Mouse (Mus musculus) left cerebral cortex, postnatal 36 days (tissue): ENCODE results near the gene Golt1a. TPM values are rescaled to one million over a fixed set of nuclear protein-coding genes. Genes with fewer than 3 reads are reported as not detected.

Experiments
- DNase-seq, 2 experiments: peaks; one replicate each; pipeline ENCODE4 v3.0.0; 2021 to 2022; ENCODE audit warnings: low spot score in 2 of 2, mixed read lengths in 1 of 2
- intact Hi-C: fragments of 180-260 bp; cut with DNase I; formaldehyde crosslinking; loops from one replicate; pipeline ENCODE4 v1.15.1; 2025
- total RNA-seq, 2 experiments: library from RNA; stranded (reverse); gene quantifications; 2 replicates each; pipeline ENCODE4 v1.2.3; 2021

Golt1a gene
- total RNA-seq, 2 experiments from 2014 or later: 0.48 to 2.0 TPM

DNA sequence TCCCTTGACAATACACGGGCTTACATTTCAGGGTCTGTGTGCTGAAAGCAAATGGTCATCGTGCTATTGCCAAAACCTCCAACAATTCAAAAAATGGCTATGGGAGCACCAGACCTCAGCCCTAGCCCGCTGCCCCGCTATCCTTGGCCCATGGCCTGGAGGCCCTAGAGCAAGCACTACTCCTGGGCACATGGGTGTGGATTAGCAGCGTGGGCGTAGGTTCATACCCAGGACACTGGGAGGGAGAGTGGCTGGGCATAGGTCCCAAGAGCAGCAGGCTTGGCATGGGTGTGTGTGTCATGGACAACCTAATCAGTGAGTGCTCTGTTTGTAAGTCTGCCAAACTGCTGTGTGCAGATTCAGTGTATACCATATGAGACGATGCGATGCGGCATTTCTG is 13.2 kb upstream of the Golt1a start:
- no peak for DNase-seq
- intact Hi-C loops: no loop called here

DNA sequence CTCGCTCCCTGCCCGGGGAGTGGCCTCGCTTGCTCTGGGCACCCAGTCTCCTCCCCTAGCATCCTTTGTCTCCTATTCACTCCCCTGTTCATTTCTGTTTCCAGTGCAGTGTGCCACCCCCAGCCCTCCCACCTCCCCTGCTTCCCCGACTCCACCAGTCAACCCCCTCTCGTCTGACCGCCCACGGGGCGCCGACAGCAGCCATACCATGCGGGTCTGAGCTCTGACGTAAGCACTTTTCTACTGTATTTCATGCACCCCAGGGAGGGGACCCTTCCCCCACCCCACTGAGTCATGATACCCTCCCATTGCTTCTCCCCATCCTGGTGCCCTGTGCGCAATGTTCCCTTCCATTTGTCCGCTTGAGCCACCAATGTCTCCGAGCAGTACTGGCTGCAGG is 10.8 kb upstream of the Golt1a start:
- intact Hi-C loops: no loop called here
- DNase-seq: peak; percentile 24 to 45

DNA sequence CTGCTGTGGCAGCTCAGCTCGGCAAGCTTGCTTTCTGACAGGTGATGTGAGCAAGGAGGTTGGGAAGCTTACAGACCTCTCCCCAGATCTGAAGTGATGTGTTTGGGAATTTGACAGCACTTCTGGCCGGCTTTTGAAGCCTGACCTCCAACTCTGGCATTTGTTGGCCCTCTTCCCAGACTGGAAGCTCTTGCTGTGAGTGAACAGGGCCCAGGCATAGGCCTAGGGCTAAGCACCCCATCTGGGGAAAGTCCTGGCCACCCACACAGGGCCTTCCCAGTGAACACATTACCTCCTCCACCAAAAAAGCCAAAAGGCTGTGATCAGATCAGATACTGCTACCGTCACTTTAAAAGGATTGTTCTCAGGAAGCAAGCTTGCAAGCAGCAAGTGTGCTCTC is 7.1 kb upstream of the Golt1a start:
- intact Hi-C loops: loop anchor here (10.0 kb wide), 1 partner anchor 258 kb away; the partner anchor contains the start of gene Pik3c2b
- DNase-seq: no peak

DNA sequence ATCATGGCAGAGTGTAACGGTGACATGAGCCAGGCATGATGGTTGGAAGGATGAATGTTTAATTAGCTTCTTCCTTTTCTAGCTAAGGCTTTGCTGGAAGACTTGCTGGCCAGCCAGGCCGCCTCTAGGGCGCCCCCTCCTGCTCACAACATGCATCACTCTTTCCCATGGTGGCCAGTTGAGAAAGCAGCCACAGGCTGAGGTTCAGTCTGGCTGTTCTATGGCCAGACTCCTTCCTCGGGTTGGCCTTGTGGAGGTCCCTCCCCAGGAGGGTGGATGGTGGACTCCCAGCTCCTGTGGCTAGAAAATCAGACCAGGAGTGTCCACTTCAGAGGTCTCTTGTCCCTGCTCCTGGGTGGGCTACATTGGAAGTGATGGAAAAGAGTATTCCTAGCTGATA is 2.8 kb upstream of the Golt1a start:
- DNase-seq: peak; percentile 71 to 75
- intact Hi-C loops: loop anchor here (2.0 to 10.0 kb wide), 2 partner anchors 128 to 262 kb away; partner anchors contain the start of gene Pik3c2b

DNA sequence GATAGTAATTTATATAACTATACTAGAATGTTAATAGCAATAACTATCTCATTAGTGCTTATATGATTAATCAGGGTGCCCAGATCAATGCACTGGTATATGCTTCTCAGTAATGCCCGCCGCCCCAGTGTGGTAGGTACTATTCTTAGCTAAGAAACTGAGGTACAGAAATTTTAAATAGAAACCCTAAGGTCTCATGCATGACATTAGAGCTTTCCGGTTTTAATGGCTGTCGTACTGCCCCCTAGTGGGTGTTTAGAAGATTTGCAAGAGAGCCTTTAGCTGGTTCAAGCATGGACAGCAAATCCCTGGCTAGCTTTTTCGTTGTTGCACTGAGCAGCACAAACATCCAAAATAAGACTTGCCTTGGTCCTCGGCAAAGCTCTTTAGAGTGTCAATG is 2.3 kb upstream of the Golt1a start:
- intact Hi-C loops: loop anchor here (2.0 to 10.0 kb wide), 2 partner anchors 129 to 263 kb away; partner anchors contain the start of gene Pik3c2b
- DNase-seq: no peak

DNA sequence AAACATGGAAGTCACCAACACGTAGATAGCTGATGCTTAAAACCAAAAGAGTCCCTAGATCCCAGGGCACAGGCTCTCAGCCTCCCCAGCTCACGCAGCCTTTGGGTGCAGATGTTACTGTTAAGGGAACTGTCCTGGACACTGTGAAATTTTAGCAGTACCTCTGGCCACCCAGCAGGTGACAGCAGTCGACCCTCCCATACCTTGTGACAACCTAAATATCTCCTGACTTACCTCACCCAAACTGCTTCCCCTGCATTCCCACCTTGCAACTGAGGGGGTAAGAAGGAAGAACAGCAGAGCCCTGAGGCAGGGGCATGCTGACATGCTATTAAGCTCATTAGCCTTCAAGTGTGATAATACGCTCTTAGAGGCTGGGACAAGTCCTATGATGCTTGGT is 1.6 kb downstream of the Golt1a start:
- no peak for DNase-seq
- intact Hi-C loops: no loop called here

DNA sequence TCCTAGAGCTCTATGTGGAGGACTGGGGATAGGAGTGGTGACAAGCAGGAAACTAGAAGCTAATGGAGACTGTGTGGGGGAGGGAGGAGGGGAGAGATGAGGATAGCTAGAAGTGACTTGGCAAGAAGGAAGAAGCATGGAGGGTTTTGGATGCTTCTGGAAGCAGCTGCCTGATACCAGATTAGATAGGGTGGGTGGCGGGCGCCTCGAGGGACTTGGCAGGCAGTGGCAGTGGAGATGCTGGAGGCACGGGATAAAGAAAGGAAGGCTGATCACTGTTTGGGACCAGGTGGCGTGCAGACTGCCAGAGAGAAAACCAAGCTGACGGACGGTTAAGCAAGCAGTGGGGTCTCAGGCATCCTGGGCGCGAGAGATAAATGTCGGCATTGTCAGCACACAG is 2.3 kb downstream of the Golt1a start:
- intact Hi-C loops: loop anchor here (2.0 kb wide), 1 partner anchor 299 kb away; the partner anchor contains the start of gene Snrpe

DNA sequence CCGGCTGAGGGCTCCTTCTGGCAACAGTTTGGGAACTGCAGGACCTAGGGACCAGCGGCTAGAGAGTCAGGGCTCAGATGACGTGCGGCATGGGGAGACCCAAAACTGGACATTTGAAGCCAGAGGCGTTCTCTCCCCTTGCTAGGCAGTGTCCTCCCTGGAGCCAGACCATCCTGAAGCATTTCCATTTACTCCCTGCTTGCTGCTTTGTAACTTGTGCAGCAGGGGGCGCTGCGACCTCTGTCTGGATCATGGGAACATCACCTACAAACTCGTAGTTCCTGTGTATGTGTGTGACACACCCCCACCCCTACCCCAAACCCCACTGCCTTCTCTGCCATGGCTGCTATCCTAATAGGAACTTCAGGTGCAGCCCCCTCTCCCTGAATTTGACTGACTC is 4.8 kb downstream of the Golt1a start:
- DNase-seq: no peak
- intact Hi-C loops: loop anchor here (2.0 kb wide), 1 partner anchor 38 kb away; no protein-coding TSS in a partner anchor

More for the DNA sequence above, 2.3 kb downstream of the Golt1a start:
- DNase-seq: peak; percentile 80 to 86

DNA sequence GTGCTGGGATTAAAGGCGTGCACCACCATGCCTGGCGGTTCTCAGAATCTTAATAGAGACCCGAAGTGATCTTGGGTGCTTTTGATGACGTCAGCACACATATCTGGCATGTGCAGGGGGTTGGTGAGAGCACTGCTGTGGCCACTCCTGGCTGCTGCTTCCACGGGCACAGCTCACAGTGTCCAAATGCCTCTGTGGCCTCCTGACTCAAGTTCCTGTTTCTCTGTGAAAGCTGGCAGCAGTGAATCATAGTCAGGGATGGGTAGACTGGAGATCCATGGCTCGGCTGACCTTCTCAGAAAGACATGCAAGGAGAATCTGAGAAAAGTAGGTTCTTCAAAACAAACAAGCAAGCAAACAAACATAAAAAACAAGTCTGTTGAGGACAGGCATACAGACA is 6.2 kb downstream of the Golt1a start:
- DNase-seq: no peak
- intact Hi-C loops: loop anchor here (2.0 kb wide), 1 partner anchor 37 kb away; no protein-coding TSS in a partner anchor

DNA sequence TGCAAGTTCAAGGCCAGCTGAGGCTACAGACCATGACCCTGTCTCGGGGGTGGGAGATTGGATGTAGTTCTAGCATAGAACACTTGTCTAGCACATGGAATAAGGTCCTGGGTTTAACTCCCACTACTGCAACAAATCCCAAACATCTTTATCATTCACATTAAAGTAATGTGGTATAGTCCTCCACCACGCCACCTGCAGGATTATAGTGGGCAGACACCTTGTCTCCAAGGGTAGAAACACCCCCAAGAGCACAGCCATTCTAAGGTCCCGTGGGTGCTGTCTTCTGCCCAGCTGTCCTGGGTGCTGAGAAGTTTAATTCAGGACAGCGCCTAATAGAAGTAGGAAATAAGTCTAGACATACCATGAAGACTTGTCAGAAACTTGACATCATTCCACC is 7.0 kb downstream of the Golt1a start:
- DNase-seq: no peak
- intact Hi-C loops: no loop called here

DNA sequence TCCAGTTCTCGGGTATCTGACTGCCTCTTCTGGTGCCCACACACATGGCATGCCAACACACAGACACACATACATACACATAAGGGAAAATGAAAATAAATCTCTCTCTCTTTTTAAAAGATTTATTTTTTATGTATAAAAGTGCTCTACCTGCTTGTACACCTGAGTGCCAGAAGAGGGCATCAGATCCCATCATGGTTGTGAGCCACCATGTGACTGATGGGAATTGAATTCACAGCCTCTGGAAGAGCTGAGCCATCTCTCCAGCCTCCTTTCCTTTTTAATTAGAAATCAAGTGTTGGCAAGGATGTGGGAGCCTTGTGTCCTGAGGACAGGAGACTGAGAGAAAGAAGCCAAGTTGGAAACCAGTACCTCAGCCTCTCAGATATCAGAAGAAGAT is 7.5 kb downstream of the Golt1a start:
- DNase-seq: no peak
- intact Hi-C loops: no loop called here

DNA sequence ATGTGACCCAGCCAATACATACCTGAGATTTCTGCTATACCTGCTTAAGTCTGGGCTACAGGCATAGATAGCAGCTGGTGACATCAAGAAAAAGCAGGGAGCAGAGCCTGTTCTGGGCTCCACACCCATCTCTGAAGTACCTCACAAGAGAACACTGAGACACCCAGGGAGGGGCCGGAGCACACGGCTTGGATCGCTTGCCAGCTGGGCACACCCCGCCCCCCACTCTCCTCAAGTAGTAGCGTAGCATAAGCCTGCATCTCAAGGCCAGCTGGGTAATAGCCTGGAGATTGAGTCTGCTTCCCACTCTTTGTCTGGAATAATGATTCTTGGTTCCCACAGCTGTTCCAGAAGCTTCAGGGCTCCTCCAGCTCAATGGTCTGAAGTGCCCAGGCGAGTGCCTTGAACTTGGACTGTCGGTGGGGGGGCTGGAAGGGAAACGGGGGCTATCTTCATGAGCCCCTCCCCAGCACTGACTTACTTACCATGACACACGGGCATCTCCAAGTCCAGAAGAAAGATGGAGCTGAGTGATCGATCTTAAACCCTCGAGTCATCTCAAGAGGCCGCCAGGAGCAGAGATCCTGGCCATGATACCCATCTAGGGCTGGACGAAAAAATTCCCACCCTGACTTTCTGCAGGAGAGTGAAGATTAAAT is 11.8 kb downstream of the Golt1a start, which contains the start of gene Kiss1:
Gene Kiss1 (plus strand): TSS at position 609 of the 659 bp plus-strand sequence.
- DNase-seq: no peak
- intact Hi-C loops: no loop called here

DNA sequence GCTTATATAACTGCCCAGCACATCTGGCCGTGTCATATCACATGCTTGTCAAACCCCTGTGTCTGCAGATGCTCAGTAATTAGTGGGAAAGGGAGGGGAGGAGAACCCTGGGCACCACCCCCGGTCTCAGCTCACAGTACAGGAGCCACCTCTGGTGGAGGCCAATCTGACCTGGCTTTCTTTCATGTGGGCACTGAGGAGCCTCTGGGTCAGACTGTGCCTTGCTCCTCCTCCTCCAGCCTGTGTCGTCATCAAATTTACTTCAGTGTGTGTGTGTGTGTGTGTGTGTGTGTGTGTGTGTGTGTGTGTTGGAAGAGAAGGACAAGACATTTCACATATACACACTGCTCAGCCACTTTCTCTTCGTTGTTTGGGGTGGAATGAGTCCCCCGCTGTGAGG is 13.7 kb downstream of the Golt1a start:
- intact Hi-C loops: no loop called here
- no peak for DNase-seq

DNA sequence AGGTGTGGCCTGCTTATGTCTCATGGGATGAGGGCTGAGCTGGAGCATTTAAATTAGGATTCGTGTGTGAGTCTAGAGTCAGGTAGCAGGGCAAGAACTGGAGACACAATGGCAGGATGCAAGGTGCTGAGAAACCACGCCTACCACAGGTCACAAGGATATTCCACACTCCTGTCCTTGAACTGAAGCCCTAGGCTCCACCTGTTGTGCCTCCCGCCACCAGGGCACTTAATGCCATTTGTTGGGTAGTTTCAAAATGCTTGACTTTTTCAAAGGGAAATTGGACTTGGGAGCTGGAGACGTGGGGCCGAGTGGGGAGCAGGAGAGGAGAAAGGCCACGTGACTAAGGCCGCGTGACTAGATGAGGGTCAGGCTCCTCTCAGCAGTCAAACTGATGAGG is 16.4 kb downstream of the Golt1a start:
- intact Hi-C loops: no loop called here
- DNase-seq: no peak

DNA sequence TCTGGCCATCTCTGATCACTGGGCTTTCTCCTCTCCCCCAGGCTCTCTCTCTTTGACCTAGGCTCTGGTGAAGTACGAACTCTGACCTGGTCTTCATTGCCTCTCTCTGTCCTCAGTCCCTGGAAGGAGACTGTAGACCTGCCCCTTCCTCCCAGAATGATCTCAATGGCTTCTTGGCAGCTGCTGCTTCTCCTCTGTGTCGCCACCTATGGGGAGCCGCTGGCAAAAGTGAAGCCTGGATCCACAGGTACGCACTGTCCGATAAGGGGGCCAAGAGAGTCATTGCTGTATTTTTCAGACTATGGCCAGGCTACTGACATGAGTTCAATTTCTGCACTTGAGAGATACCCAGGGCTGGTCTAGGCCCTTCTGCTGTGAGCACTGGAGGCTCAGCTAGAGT is 17.5 kb downstream of the Golt1a start:
- intact Hi-C loops: no loop called here
- DNase-seq: no peak

DNA sequence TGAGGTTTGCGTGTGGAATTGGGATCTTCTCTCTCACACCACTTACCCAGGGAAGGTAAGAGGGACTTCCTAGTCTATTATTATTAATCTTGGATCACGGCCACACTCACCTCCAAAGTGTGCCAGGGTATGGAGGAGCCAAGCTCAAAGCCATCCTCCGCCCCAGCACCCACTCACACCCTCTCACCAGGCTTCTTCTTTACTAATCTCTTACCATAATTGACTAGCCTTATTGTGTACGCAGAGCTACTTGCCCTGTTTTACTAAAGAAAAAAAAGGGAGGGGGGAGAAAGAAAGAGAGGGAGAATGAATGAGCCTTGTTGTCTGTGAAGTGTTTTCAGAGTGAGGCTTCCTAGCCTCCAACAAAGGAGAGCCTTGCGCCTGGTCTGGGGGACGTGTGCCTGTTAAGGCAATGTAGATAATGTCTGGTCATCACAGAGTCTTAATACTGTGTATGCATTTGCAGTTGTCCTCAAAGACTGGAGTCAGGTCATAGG is 18.7 kb downstream of the Golt1a start:
- no peak for DNase-seq
- intact Hi-C loops: no loop called here

DNA sequence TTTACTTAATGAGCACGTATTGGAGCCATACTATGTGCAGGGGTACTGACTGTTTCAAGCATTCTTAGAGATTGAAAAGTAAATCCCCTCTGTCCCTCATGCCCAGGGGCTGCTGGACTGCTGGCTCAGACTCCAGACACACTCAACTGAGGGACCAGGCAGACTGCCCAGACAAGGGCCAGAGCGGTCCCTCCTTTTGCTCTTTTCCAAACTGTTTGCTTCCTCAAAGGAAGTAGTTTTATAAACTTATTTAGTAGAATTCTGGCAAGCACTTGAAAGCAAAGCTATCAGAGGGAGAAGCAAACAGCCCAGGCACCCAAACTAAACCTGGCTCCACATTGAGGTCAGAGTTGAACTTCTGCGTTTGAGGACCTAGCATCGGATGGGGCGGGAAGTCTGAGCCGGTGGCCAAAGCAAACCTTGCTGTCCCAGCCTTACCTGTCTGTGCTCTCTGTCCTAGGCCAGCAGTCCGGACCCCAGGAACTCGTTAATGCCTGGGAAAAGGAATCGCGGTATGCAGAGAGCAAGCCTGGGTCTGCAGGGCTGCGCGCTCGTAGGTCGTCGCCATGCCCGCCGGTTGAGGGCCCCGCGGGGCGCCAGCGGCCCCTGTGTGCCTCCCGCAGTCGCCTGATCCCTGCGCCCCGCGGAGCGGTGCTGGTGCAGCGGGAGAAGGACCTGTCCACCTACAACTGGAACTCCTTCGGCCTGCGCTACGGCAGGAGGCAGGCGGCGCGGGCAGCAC is 19.5 kb downstream of the Golt1a start:
- no peak for DNase-seq
- intact Hi-C loops: no loop called here

DNA sequence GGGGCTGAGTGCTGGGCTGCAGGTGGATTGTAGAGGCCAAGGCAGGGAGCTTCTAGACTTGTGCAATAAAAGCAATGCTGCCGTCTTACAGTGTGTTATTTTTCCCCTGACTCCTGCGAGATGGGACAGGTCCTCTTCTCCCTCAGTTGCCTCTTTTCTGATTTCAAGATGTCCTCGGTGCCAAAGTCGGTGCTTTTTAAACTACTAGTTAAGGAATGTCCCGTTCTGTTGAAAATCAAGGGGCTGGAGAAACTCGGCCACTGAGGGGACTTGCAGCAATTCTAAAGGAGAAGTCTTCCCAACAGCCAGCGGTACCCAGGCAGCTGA is 20.0 kb downstream of the Golt1a start:
- DNase-seq: no peak

DNA sequence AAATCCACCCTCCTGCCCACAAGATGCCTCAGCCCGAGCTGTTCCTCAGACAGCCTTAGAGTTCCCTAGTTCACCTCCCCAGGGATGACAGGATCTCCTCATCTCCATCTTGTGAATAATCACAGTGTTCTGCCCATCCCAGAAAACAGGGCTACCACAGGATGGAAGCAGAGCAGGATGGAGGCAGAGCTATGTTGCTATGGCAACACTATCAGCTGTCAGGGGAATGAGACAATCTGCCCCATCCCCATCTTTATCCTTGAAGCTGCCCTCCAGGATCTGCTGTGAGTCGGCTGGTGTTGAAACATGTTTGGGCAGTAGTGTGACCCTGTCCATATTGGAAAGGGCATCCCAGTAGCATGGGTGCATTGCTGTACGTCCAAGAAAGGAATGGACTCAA is 21.5 kb downstream of the Golt1a start:
- intact Hi-C loops: no loop called here

More for the DNA sequence above, 20.0 kb downstream of the Golt1a start:
- intact Hi-C loops: no loop called here

DNA sequence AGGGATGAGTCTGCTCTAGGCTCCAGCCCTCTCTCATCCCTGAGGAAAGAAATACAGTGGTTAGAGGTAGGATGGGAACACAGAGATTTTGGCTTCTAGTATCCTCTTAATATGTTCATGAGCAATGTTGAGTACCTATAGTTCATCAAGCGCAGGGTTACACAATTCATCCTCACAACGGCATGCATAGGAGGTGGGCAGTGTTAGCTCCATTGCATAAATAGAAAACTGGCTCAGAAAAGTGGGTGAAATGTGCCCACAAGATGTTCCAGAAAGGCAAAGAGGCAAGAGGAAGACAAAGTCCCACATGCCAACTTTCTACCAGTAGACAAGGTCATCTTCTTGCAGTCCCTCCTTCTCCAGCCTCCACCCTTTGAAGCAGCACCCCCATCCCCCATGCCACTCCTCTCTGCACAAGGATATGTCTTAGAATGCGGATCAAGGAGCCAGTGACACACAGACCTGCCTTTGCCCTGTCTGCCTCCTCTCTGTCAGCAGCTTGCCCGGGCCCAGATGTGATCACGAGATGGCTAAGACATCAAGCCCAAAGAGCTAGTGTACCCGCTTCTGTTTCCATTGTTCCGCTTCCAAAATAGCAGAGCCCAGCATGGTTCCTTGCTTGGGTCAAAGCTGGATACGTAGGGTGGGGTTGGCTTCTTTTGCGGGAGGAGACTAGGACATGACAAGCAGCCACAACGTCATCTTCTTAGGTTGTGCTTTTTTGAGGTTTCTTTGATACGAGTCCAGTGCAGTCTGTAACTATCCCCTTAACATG is 23.2 kb downstream of the Golt1a start:
- DNase-seq: no peak
- intact Hi-C loops: no loop called here

More for the DNA sequence above, 21.5 kb downstream of the Golt1a start:
- DNase-seq: no peak
